Mouse (Mus musculus): ENCODE measurements around the gene Eya2.

Gene Eya2

GRCm38 (mm10) chr2:165593763-165594162, 1.1 kb upstream of the Eya2 start:
- no peak for DNase-seq (ENCODE audit: low spot score in 2 of 2)

GRCm38 (mm10) chr2:165595676-165596070, 841 bp downstream of the Eya2 start:
- no peak for DNase-seq (ENCODE audit: low spot score in 2 of 2)

GRCm38 (mm10) chr2:165596141-165596540, 1.3 kb downstream of the Eya2 start:
- DNase-seq (ENCODE audit: low spot score in 2 of 2) = no peak

GRCm38 (mm10) chr2:165597536-165597935, 2.7 kb downstream of the Eya2 start:
- no peak for DNase-seq (ENCODE audit: low spot score in 2 of 2)

GRCm38 (mm10) chr2:165598139-165598538, 3.3 kb downstream of the Eya2 start:
- no peak for DNase-seq (ENCODE audit: low spot score in 2 of 2)

GRCm38 (mm10) chr2:165599566-165599965, 4.7 kb downstream of the Eya2 start:
- no peak for DNase-seq (ENCODE audit: low spot score in 2 of 2)

- DNase-seq (ENCODE audit: low spot score in 2 of 2) = no peak
These were observed 6.1 kb downstream of the Eya2 start for GRCm38 (mm10) chr2:165600926-165601325.

- DNase-seq (ENCODE audit: low spot score in 2 of 2) = no peak
These were observed 6.8 kb downstream of the Eya2 start for GRCm38 (mm10) chr2:165601605-165602004.

GRCm38 (mm10) chr2:165603775-165604174, 8.9 kb downstream of the Eya2 start:
- no peak for DNase-seq (ENCODE audit: low spot score in 2 of 2)

GRCm38 (mm10) chr2:165611551-165612253, 16.9 kb downstream of the Eya2 start:
- no peak for DNase-seq (ENCODE audit: low spot score in 2 of 2)

GRCm38 (mm10) chr2:165613741-165614339, 19.0 kb downstream of the Eya2 start:
- no peak for DNase-seq (ENCODE audit: low spot score in 2 of 2)

GRCm38 (mm10) chr2:165621488-165621887, 26.7 kb downstream of the Eya2 start:
- DNase-seq (ENCODE audit: low spot score in 2 of 2) = no peak

- DNase-seq (ENCODE audit: low spot score in 2 of 2) = no peak
These were observed 27.8 kb downstream of the Eya2 start for GRCm38 (mm10) chr2:165622596-165622995.

GRCm38 (mm10) chr2:165626826-165627225, 32.0 kb downstream of the Eya2 start:
- no peak for DNase-seq (ENCODE audit: low spot score in 2 of 2)

- no peak for DNase-seq (ENCODE audit: low spot score in 2 of 2)
These were observed 33.1 kb downstream of the Eya2 start for GRCm38 (mm10) chr2:165627974-165628373.

- DNase-seq (ENCODE audit: low spot score in 2 of 2) = no peak
These were observed 35.1 kb downstream of the Eya2 start for GRCm38 (mm10) chr2:165629900-165630299.

GRCm38 (mm10) chr2:165633011-165633785, 38.4 kb downstream of the Eya2 start:
- no peak for DNase-seq (ENCODE audit: low spot score in 2 of 2)

- DNase-seq (ENCODE audit: low spot score in 2 of 2) = no peak
These were observed 39.6 kb downstream of the Eya2 start for GRCm38 (mm10) chr2:165634481-165634880.

- no peak for DNase-seq (ENCODE audit: low spot score in 2 of 2)
These were observed 44.4 kb downstream of the Eya2 start for GRCm38 (mm10) chr2:165639075-165639755.

GRCm38 (mm10) chr2:165641909-165642505, 47.2 kb downstream of the Eya2 start:
- peak in 1 of 2 experiments; percentile 28 for DNase-seq (ENCODE audit: low spot score in 2 of 2)

- no peak for DNase-seq (ENCODE audit: low spot score in 2 of 2)
These were observed 48.8 kb downstream of the Eya2 start for GRCm38 (mm10) chr2:165643596-165643995.

- DNase-seq (ENCODE audit: low spot score in 2 of 2) = no peak
These were observed 49.2 kb downstream of the Eya2 start for GRCm38 (mm10) chr2:165644057-165644456.

Data from spleen, postnatal 4 days (tissue).